Mouse (Mus musculus): ENCODE data around the gene Macf1.
A peak's percentile ranks its signal among the peaks of the same experiment; 100 is the strongest.

DNA sequence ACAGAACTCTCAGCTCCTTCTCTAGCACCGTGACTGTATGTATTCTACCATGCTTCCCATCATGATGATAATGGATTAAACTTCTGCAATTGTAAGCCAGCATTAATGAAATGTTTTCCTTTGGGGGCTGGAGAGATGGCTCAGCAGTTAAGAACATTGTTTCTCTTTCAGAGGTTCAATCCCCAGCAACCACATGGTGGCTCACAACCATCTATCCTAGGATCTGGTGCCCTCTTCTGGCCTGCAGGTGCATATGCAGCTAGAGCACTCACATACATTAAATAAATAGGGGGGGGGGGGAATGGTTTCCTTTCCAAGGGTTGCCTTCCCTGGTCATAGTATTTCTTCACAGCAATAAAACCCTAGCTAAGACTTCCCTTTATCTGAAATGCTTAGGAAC is 292.0 kb downstream of the Macf1 start:
- TF ChIP-seq CTCF (conservative IDR thresholded peaks at IDR 0.05; ENCODE audit: low read length), result peak; percentile 80
- no peak for TF ChIP-seq NANOG (IDR thresholded peaks at IDR 0.05; ENCODE audit: borderline replicate concordance, low read length)

Data from E14TG2a.4 (cell line).